Mouse (Mus musculus) thymus, adult 2 months (tissue): ENCODE results near the gene Cd68.

ENCODE experiments used
- CTCF ChIP-seq: fragments of 200-500 bp; IDR thresholded peaks from 2 replicates; pipeline ENCODE4 v1.5.1; 2012; ENCODE audit warnings: mild to moderate bottlenecking, control low read depth, low read length, moderate library complexity, borderline replicate concordance; ENCODE audit not compliant: control insufficient read depth, poor library complexity, insufficient read depth; ENCODE audit errors: extremely low read depth
- POLR2A ChIP-seq: fragments of 200-500 bp; IDR thresholded peaks from 2 replicates; pipeline ENCODE4 v1.6.1; 2012; ENCODE audit warnings: mild to moderate bottlenecking, low read length, control low read depth, moderate library complexity; ENCODE audit not compliant: control insufficient read depth, poor library complexity, insufficient read depth; ENCODE audit errors: extremely low read depth

DNA sequence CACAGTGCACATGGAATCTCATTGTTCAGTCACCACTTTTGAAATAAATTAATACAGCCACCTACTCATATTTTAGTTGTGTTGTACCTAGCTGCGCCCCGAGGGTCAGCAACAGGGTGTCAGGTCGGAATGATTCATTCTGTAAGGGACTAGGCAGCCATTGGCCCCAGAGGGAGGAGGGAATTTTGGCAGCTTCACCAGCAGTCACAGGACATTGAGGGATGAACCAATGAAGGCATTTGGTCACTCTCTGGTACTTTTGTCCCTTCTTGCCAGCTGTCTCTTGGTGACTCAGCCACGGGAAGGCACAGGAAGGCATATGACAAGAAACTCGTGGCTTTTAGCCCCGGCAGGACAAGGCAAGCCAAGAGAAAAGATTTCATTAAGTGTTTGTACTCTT is 2.2 kb downstream of the Cd68 start:
- TF ChIP-seq CTCF, result no peak
- no peak for TF ChIP-seq POLR2A
